Mouse (Mus musculus) testis, adult 2 months (tissue): Measurements from ENCODE around the gene Btaf1. TPM values are rescaled to one million over a fixed set of nuclear protein-coding genes. Genes with fewer than 3 reads are reported as not detected.
"Not testable (repeated sequence)": the region's sequence is repeated elsewhere in the genome, so short reads cannot be mapped to it uniquely, and the experiment has no call there.

ENCODE experiments used
- H3K27ac ChIP-seq: fragments of 200-500 bp; 2 replicates; pipeline ENCODE4 v1.5.1; 2012; ENCODE audit warnings: low read depth, low read length; ENCODE audit not compliant: control insufficient read depth, insufficient read depth
- H3K27me3 ChIP-seq: fragments of 200-500 bp; 2 replicates; pipeline ENCODE4 v1.6.1; 2012; ENCODE audit warnings: mild to moderate bottlenecking, low read length, moderate library complexity; ENCODE audit not compliant: control insufficient read depth, insufficient read depth
- H3K36me3 ChIP-seq: fragments of 200-500 bp; 2 replicates; pipeline ENCODE4 v1.6.1; 2012; ENCODE audit warnings: mild to moderate bottlenecking, low read length; ENCODE audit not compliant: control insufficient read depth, insufficient read depth
- H3K4me1 ChIP-seq: fragments of 200-500 bp; 2 replicates; pipeline ENCODE4 v1.6.1; 2012; ENCODE audit warnings: low read length; ENCODE audit not compliant: control insufficient read depth, insufficient read depth
- H3K4me3 ChIP-seq: fragments of 200-500 bp; 2 replicates; pipeline ENCODE4 v1.5.1; 2012; ENCODE audit warnings: low read depth, mild to moderate bottlenecking, low read length, moderate library complexity, mixed read lengths; ENCODE audit not compliant: control insufficient read depth
- CTCF ChIP-seq: fragments of 200-500 bp; IDR thresholded peaks from 2 replicates; pipeline ENCODE4 v1.5.1; 2012; ENCODE audit warnings: low read depth, mild to moderate bottlenecking, inconsistent platforms, low read length, moderate library complexity; ENCODE audit not compliant: control insufficient read depth, insufficient read depth, insufficient replicate concordance
- POLR2A ChIP-seq: fragments of 200-500 bp; IDR thresholded peaks from 2 replicates; pipeline ENCODE4 v1.6.1; 2012; ENCODE audit warnings: low read depth, mild to moderate bottlenecking, inconsistent platforms, low read length, moderate library complexity; ENCODE audit not compliant: control insufficient read depth
- polyA plus RNA-seq: library from polyadenylated mRNA; depleted of rRNA; stranded (reverse); fragments of >200 nt; gene quantifications from 2 replicates; pipeline ENCODE4 v1.2.3, GENCODE M21; 2012

The Btaf1 gene
- polyA plus RNA-seq, 1 experiment = 16.7 TPM

GRCm38 (mm10) chr19:36940064-36940463 is 14.2 kb downstream of the Btaf1 start:
- no peaks in the 10 kb centered on the region for H3K27me3 ChIP-seq
- H3K4me1 ChIP-seq = no peaks in the 10 kb centered on the region
- H3K4me3 ChIP-seq = no peak overlapping the region
- TF ChIP-seq POLR2A (no peak), CTCF (no peak)
- H3K27ac ChIP-seq = no peak overlapping the region
- peaks cover 1% of the 10 kb centered on the region; the same call in 1 of the 2 replicates for H3K36me3 ChIP-seq

- no peak for TF ChIP-seq CTCF
- TF ChIP-seq POLR2A = no peak
- Histone ChIP-seq H3K27ac (no peak overlapping the region), H3K36me3 (no peaks in the 10 kb centered on the region; the same call in 1 of the 2 replicates), H3K4me3 (no peak overlapping the region), H3K27me3 (no peaks in the 10 kb centered on the region), H3K4me1 (no peaks in the 10 kb centered on the region)
Observed at GRCm38 (mm10) chr19:36953637-36954206, 27.8 kb downstream of the Btaf1 start.

- no peak for TF ChIP-seq CTCF
- TF ChIP-seq POLR2A = no peak
- H3K27ac ChIP-seq = no peak overlapping the region
- H3K4me1 ChIP-seq = no peaks in the 10 kb centered on the region
- H3K27me3 ChIP-seq = no peaks in the 10 kb centered on the region
- no peak overlapping the region for H3K4me3 ChIP-seq
- no peaks in the 10 kb centered on the region; the same call in 1 of the 2 replicates for H3K36me3 ChIP-seq
Observed at GRCm38 (mm10) chr19:36958331-36958730, 32.5 kb downstream of the Btaf1 start.

- Histone ChIP-seq H3K27ac (no peak overlapping the region), H3K4me3 (no peak overlapping the region), H3K36me3 (no peaks in the 10 kb centered on the region; the same call in 1 of the 2 replicates), H3K4me1 (no peaks in the 10 kb centered on the region), H3K27me3 (no peaks in the 10 kb centered on the region)
- no peak for TF ChIP-seq POLR2A
Observed at GRCm38 (mm10) chr19:36961320-36961719, 35.4 kb downstream of the Btaf1 start.

GRCm38 (mm10) chr19:36962544-36963260 is 36.8 kb downstream of the Btaf1 start:
- H3K27ac ChIP-seq, H3K27me3 ChIP-seq, H3K4me1 ChIP-seq, H3K4me3 ChIP-seq, H3K36me3 ChIP-seq: not testable (repeated sequence)

- Histone ChIP-seq H3K27me3 (no peaks in the 10 kb centered on the region), H3K27ac (no peak overlapping the region), H3K4me1 (no peaks in the 10 kb centered on the region), H3K4me3 (no peak overlapping the region), H3K36me3 (peaks cover 4% of the 10 kb centered on the region)
- TF ChIP-seq POLR2A (no peak), CTCF (no peak)
Observed at GRCm38 (mm10) chr19:37004557-37004956, 78.7 kb downstream of the Btaf1 start.

- Histone ChIP-seq H3K4me3 (no peak overlapping the region), H3K36me3 (peaks cover 4% of the 10 kb centered on the region), H3K27me3 (no peaks in the 10 kb centered on the region), H3K4me1 (no peaks in the 10 kb centered on the region), H3K27ac (no peak overlapping the region)
- no peak for TF ChIP-seq CTCF
- no peak for TF ChIP-seq POLR2A
Observed at GRCm38 (mm10) chr19:37009878-37010281, 84.0 kb downstream of the Btaf1 start.

GRCm38 (mm10) chr19:37013461-37013860 is 87.6 kb downstream of the Btaf1 start:
- H3K36me3 ChIP-seq = peaks cover 4% of the 10 kb centered on the region

More at GRCm38 (mm10) chr19:37013461-37013860, 87.6 kb downstream of the Btaf1 start:
- no peak overlapping the region for H3K27ac ChIP-seq
- peaks cover 8% of the 10 kb centered on the region for H3K4me1 ChIP-seq
- TF ChIP-seq CTCF (no peak), POLR2A (no peak)
- no peaks in the 10 kb centered on the region for H3K27me3 ChIP-seq
- H3K4me3 ChIP-seq = no peak overlapping the region
